Mouse (Mus musculus): ENCODE data around the gene Plagl2. TPM values are rescaled to one million over a fixed set of nuclear protein-coding genes. Genes with fewer than 3 reads are reported as not detected.

Plagl2 gene
- polyA plus RNA-seq, 1 experiment from 2014 or later: 6.8 TPM

DNA sequence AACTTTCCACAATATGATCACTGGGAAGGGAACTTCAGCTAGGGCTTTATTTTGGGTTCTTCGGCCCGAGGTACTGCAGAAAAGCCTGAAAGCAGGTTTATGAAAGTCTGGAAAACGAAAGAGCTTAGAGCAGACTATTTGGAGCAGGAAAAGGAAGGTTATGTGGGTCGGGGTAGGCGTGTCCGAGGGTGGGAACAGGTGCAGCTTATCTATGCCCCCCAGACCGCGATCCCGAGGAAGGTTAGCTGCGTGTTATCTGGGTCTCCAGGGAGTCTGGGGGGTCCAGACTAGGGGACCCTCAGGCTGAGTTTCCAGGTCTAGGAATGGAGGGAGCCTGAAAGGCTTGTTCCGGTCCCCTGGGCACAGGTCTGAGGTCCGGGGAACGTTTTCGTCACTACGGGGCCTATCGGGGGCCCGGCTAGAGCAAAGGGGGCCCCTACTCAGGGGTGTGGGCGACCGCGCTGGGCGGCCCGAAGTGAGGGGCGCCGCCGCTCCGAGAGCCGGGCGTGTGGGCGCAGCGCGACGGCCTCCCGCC, 458 bp downstream of the Plagl2 start:
- H3K27me3 ChIP-seq (replicated peaks; ENCODE audit: insufficient read depth, low read length): no peaks in the 10 kb centered on the region
- no peaks in the 10 kb centered on the region for H3K9me3 ChIP-seq (ENCODE audit: low read length)
- DNase-seq (ENCODE audit: low spot score) (peak; percentile 32), ATAC-seq (peak; percentile 32)
- H3K36me3 ChIP-seq (ENCODE audit: insufficient read depth, low read length): no peaks in the 10 kb centered on the region; the same call in none of the 2 replicates
- H3K27ac ChIP-seq (ENCODE audit: low read length): peak overlapping the region; percentile 92
- under 1% methylated on average over 29 of the region's 33 CpGs for WGBS
- peak overlapping the region; percentile 98 for H3K4me3 ChIP-seq (ENCODE audit: low read depth, low read length)
- H3K9ac ChIP-seq (replicated peaks; ENCODE audit: low read depth): peak overlapping the region; percentile 95
- TF ChIP-seq EP300 (IDR thresholded peaks at IDR 0.05): no peak
- TF ChIP-seq CTCF (IDR thresholded peaks at IDR 0.05): no peak
- H3K4me2 ChIP-seq (replicated peaks; ENCODE audit: low read depth, low read length): peak overlapping the region; percentile 94
- peaks cover 7% of the 10 kb centered on the region; the same call in 1 of the 2 replicates for H3K4me1 ChIP-seq (ENCODE audit: insufficient read depth, low read depth, low read length)

DNA sequence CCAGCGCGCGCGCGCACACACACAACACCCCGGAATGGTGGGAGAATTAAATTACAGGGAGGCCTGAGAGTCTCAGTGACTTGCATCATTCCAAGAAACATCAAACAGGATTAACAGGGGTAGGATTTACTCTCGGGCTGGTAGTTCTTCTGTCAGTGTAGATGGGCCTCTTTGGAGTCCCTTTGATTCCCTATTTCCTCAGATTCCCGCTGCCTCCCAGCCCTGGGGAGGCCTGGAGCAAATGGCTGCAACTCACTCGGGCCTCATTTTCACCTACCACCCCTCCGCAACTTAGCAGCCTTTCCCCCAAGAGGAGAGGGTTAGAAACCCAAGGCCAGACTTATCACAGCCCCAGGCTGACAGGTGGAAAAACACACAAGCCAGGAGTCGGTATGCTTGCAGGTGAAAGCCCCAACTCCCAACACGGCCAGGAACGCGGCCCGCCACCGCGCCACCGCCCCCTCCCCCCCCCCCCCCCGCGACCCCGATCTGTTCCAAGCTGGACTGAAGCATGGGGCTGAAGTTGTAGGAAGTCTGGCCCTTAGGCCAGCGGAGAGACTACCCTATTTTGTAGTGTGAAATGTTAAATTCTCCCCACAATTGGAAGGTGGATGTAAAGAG, 1.3 kb downstream of the Plagl2 start:
- no peaks in the 10 kb centered on the region for H3K27me3 ChIP-seq (replicated peaks; ENCODE audit: insufficient read depth, low read length)
- H3K9me3 ChIP-seq (ENCODE audit: low read length): no peaks in the 10 kb centered on the region
- H3K27ac ChIP-seq (ENCODE audit: low read length): peak overlapping the region; percentile 92
- ATAC-seq: no peak
- H3K4me2 ChIP-seq (replicated peaks; ENCODE audit: low read depth, low read length): peak overlapping the region; percentile 94
- peak overlapping the region; percentile 98 for H3K4me3 ChIP-seq (ENCODE audit: low read depth, low read length)
- H3K36me3 ChIP-seq (ENCODE audit: insufficient read depth, low read length): peaks cover 5% of the 10 kb centered on the region
- no peak for DNase-seq (ENCODE audit: low spot score)
- no peak for TF ChIP-seq CTCF (IDR thresholded peaks at IDR 0.05)
- no peak for TF ChIP-seq EP300 (IDR thresholded peaks at IDR 0.05)
- H3K4me1 ChIP-seq (ENCODE audit: insufficient read depth, low read depth, low read length): peaks cover 7% of the 10 kb centered on the region; the same call in 1 of the 2 replicates
- whole genome bisulfite sequencing: 6% methylated on average over 19 of the region's 22 CpGs
- peak overlapping the region; percentile 46 for H3K9ac ChIP-seq (replicated peaks; ENCODE audit: low read depth)

DNA sequence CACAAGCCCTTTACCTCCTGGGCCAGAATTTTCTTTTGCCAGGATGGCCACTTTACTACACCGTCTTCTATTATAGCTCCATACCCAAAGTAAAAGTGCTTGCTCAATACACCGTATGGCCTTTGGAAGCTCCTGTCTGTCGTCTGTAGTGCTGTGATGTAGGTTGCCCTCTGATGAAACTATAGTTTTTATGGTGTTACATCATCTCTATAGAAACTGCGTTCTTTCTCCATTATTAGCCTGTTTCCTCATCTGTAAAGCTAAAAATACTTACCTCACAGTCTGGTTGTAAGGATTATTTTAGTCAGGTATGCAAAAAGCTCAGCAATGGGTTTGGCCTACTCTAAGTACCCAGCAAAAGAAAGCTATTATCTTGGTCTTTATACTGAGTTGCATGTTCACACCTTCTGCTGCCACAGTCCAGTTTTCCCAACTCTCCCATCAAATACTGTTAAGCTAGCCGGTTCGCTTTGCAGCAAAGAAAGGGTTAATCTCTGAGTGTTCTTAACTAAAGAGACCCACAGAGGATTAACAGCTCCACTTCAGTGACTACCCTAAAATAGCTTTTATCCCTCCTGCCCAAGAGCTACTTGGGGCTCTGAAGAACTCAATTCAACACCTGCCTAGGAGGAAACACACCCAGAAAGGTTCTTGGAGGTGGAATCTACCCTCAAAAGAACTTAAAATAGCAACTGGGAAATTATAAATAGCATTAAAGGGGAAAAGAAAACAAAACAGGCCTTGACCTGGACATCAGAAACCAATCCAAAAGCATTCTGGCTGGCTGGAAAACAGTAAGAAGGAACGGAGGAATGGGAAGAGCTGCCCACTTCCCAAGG, 2.0 kb downstream of the Plagl2 start:
- peak overlapping the region; percentile 98 for H3K4me3 ChIP-seq (ENCODE audit: low read depth, low read length)
- DNase-seq (ENCODE audit: low spot score): peak; percentile 76
- peak overlapping the region; percentile 94 for H3K4me2 ChIP-seq (replicated peaks; ENCODE audit: low read depth, low read length)
- H3K9me3 ChIP-seq (ENCODE audit: low read length): no peaks in the 10 kb centered on the region
- no peak for TF ChIP-seq CTCF (IDR thresholded peaks at IDR 0.05)
- peak; percentile 75 for TF ChIP-seq EP300 (IDR thresholded peaks at IDR 0.05)
- H3K36me3 ChIP-seq (ENCODE audit: insufficient read depth, low read length): peaks cover 12% of the 10 kb centered on the region
- peak overlapping the region; percentile 92 for H3K27ac ChIP-seq (ENCODE audit: low read length)
- H3K27me3 ChIP-seq (replicated peaks; ENCODE audit: insufficient read depth, low read length): no peaks in the 10 kb centered on the region
- ATAC-seq: peak; percentile 33; the same call in 1 of the 2 replicates
- peak overlapping the region; percentile 46; the same call in 1 of the 2 replicates for H3K9ac ChIP-seq (replicated peaks; ENCODE audit: low read depth)
- 42% methylated on average over 7 of the region's 7 CpGs for WGBS
- H3K4me1 ChIP-seq (ENCODE audit: insufficient read depth, low read depth, low read length): peaks cover 7% of the 10 kb centered on the region; the same call in 1 of the 2 replicates

- Histone ChIP-seq H3K4me1 (ENCODE audit: insufficient read depth, low read depth, low read length) (peaks cover 7% of the 10 kb centered on the region; the same call in 1 of the 2 replicates), H3K4me2 (replicated peaks; ENCODE audit: low read depth, low read length) (0 out of 2 replicates have a peak overlapping the region, but pooled peaks have one; percentile 94), H3K4me3 (ENCODE audit: low read depth, low read length) (no peak overlapping the region), H3K27me3 (replicated peaks; ENCODE audit: insufficient read depth, low read length) (no peaks in the 10 kb centered on the region), H3K9ac (replicated peaks; ENCODE audit: low read depth) (no peak overlapping the region), H3K9me3 (ENCODE audit: low read length) (no peaks in the 10 kb centered on the region), H3K27ac (ENCODE audit: low read length) (peak overlapping the region; percentile 39), H3K36me3 (ENCODE audit: insufficient read depth, low read length) (peaks cover 12% of the 10 kb centered on the region)
- WGBS: 47% methylated on average over 2 of the region's 2 CpGs
- peak; percentile 66 for DNase-seq (ENCODE audit: low spot score)
- no peak for ATAC-seq
- TF ChIP-seq CTCF (IDR thresholded peaks at IDR 0.05): no peak
- TF ChIP-seq EP300 (IDR thresholded peaks at IDR 0.05): peak; percentile 19; the same call in 1 of the 2 replicates
Measured at GRCm38 (mm10) chr2:153238406-153238805, 2.8 kb downstream of the Plagl2 start.

DNA sequence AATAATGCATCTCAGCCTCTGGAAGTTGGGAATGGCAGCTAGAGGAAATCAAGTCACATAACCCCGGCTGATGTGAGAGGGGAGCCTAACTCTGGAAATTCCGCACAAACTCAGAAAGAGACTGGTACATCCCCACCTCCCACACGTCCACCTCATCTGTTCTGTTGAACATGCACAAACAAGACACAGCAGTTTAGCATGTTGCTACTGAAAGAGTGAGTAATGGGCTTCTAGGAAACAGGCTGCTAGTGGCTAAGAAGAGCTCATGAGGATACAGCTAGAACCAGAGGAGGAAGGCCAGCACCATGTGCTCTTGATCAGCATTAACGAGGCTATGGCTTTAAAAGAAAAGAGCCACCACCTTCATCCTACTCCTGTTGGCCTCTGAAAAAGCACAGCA, 3.3 kb downstream of the Plagl2 start:
- Histone ChIP-seq H3K9ac (replicated peaks; ENCODE audit: low read depth) (no peak overlapping the region), H3K4me1 (ENCODE audit: insufficient read depth, low read depth, low read length) (peaks cover 7% of the 10 kb centered on the region; the same call in 1 of the 2 replicates), H3K4me2 (replicated peaks; ENCODE audit: low read depth, low read length) (0 out of 2 replicates have a peak overlapping the region, but pooled peaks have one; percentile 12), H3K36me3 (ENCODE audit: insufficient read depth, low read length) (peaks cover 12% of the 10 kb centered on the region), H3K9me3 (ENCODE audit: low read length) (no peaks in the 10 kb centered on the region), H3K27ac (ENCODE audit: low read length) (peak overlapping the region; percentile 44), H3K27me3 (replicated peaks; ENCODE audit: insufficient read depth, low read length) (no peaks in the 10 kb centered on the region), H3K4me3 (ENCODE audit: low read depth, low read length) (no peak overlapping the region)
- DNase-seq (ENCODE audit: low spot score) (no peak), ATAC-seq (no peak)
- TF ChIP-seq EP300 (IDR thresholded peaks at IDR 0.05) (no peak), CTCF (IDR thresholded peaks at IDR 0.05) (no peak)
- WGBS: 61% methylated on average over 4 of the region's 4 CpGs

DNA sequence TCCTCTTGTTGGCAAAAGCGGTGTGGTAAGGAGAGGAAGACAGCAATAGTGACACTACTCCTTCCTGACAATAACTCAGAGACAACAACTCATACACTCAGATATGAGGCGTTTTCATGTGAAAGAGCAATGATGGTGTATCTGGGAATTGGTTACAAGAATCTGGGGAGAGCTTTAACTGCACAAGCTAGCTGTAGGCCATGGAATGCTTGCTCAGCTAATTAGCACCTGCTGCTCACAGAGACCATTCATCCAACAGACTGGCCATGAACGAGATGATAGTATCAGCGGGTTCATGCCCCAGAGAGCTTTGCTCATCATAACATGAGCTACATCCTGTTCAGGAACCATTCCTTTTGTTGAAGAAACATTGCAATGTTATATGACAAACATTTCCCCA, 4.0 kb downstream of the Plagl2 start:
- no peak overlapping the region for H3K4me3 ChIP-seq (ENCODE audit: low read depth, low read length)
- H3K9ac ChIP-seq (replicated peaks; ENCODE audit: low read depth): no peak overlapping the region
- DNase-seq (ENCODE audit: low spot score) (no peak), ATAC-seq (no peak)
- no peak overlapping the region for H3K27ac ChIP-seq (ENCODE audit: low read length)
- no peak for TF ChIP-seq CTCF (IDR thresholded peaks at IDR 0.05)
- no peak for TF ChIP-seq EP300 (IDR thresholded peaks at IDR 0.05)
- WGBS: 54% methylated on average over 4 of the region's 4 CpGs
- H3K4me2 ChIP-seq (replicated peaks; ENCODE audit: low read depth, low read length): no peak overlapping the region
- H3K27me3 ChIP-seq (replicated peaks; ENCODE audit: insufficient read depth, low read length): no peaks in the 10 kb centered on the region
- peaks cover 6% of the 10 kb centered on the region; the same call in 1 of the 2 replicates for H3K4me1 ChIP-seq (ENCODE audit: insufficient read depth, low read depth, low read length)
- no peaks in the 10 kb centered on the region for H3K9me3 ChIP-seq (ENCODE audit: low read length)
- H3K36me3 ChIP-seq (ENCODE audit: insufficient read depth, low read length): peaks cover 16% of the 10 kb centered on the region
